8 mouse cellular contexts compared by ENCODE assay signal in the genomic region with DNA sequence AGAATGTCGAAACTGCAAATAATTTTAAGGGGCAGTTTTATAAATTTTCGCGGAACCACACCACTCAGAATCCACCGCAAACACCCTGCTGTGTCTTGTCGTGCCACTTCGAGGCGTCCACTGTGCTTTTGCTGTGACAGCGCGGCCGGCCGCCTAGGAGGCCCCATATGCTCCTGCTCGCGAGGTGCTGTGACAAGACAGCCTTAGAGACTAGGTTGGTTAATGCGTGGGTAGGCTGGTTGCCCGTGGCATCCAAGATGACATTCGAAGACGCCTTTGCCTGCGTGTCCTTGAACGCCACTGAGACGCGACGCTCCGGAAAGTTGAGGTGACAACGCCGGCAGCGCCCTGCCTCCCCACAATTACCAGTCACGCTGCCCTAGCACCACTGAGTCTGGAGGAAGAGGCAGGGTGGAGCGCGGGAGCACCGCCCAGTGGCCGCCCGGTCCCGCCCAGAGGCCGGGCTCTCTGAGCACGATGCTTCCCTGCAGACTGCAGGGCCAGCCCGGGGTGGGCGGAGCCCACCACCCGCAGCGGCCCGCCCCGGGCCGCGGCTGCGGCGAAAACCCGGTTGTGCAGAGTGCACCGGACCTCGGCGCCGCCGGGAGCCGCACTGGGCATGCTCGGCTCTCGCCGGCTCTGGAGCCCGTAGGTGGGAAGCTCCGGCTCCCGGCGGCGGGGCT. TPM values are rescaled to one million over a fixed set of nuclear protein-coding genes. Genes with fewer than 3 reads are reported as not detected.
DNase-seq lines count a peak whose midpoint lies in the region; ATAC-seq and TF ChIP-seq lines count a peak whose summit lies in the region.

Mfap3l (plus strand) TSS at position 578 of the 683 bp plus-strand sequence.

- 0 out of 2 replicates have a peak, but pooled peaks cover 3% of the 10 kb centered on the region for H3K9me3 ChIP-seq in ES-Bruce4 (replicated peaks; ENCODE audit: control insufficient read depth, insufficient read depth, low read length, poor library complexity, severe bottlenecking)
- H3K9me3 ChIP-seq in forebrain, embryonic 13.5 days (replicated peaks): no peaks in the 10 kb centered on the region
- no peaks in the 10 kb centered on the region for H3K9me3 ChIP-seq in heart, postnatal 0 days (replicated peaks; ENCODE audit: control insufficient read depth, low read length)
- H3K9me3 ChIP-seq in liver, embryonic 14.5 days (ENCODE audit: control insufficient read depth, low read length): no peaks in the 10 kb centered on the region
- no peaks in the 10 kb centered on the region for H3K9me3 ChIP-seq in stomach, embryonic 15.5 days

- peak within 1 kb of the TSS; percentile 64 for H3K9ac ChIP-seq in ES-Bruce4 (ENCODE audit: low read depth, poor library complexity, severe bottlenecking)
- peak within 1 kb of the TSS; percentile 82 for H3K9ac ChIP-seq in forebrain, embryonic 13.5 days
- H3K9ac ChIP-seq in heart, postnatal 0 days (replicated peaks; ENCODE audit: low read depth, low read length): peak within 1 kb of the TSS; percentile 54
- H3K9ac ChIP-seq in liver, embryonic 14.5 days (replicated peaks): no peak within 1 kb of the TSS
- peak within 1 kb of the TSS; percentile 11; the same call in 1 of the 2 replicates for H3K9ac ChIP-seq in stomach, embryonic 15.5 days

- TF ChIP-seq CTCF in ES-Bruce4 (IDR thresholded peaks at IDR 0.05; ENCODE audit: low read depth, low read length): no peak
- TF ChIP-seq CTCF in heart, postnatal 0 days (IDR thresholded peaks at IDR 0.05; ENCODE audit: low read depth): 0 out of 2 replicates have a peak, but pooled peaks have one; percentile 16
- no peak for TF ChIP-seq CTCF in liver, embryonic 14.5 days (IDR thresholded peaks at IDR 0.05; ENCODE audit: low read depth)

- H3K27me3 ChIP-seq in ES-Bruce4 (ENCODE audit: control insufficient read depth, insufficient read depth, low read length, poor library complexity, severe bottlenecking): peaks cover 9% of the 10 kb centered on the region
- peaks cover 13% of the 10 kb centered on the region for H3K27me3 ChIP-seq in forebrain, embryonic 13.5 days
- H3K27me3 ChIP-seq in heart, postnatal 0 days (ENCODE audit: control insufficient read depth, insufficient read depth, low read length): peaks cover 16% of the 10 kb centered on the region; the same call in 1 of the 2 replicates
- H3K27me3 ChIP-seq in liver, embryonic 14.5 days (ENCODE audit: control insufficient read depth, insufficient read depth, low read length): peaks cover 15% of the 10 kb centered on the region
- peaks cover 16% of the 10 kb centered on the region for H3K27me3 ChIP-seq in stomach, embryonic 15.5 days (replicated peaks)

- no peaks in the 10 kb centered on the region for H3K36me3 ChIP-seq in ES-Bruce4 (ENCODE audit: control insufficient read depth, insufficient read depth, low read length, poor library complexity, severe bottlenecking)
- no peaks in the 10 kb centered on the region for H3K36me3 ChIP-seq in forebrain, embryonic 13.5 days (ENCODE audit: poor library complexity, severe bottlenecking)
- no peaks in the 10 kb centered on the region for H3K36me3 ChIP-seq in heart, postnatal 0 days (replicated peaks; ENCODE audit: control insufficient read depth, insufficient read depth, low read length)
- no peaks in the 10 kb centered on the region for H3K36me3 ChIP-seq in liver, embryonic 14.5 days (replicated peaks; ENCODE audit: control insufficient read depth, insufficient read depth, low read depth)
- H3K36me3 ChIP-seq in stomach, embryonic 15.5 days: no peaks in the 10 kb centered on the region

- no peak for TF ChIP-seq POLR2A in ES-Bruce4 (IDR thresholded peaks at IDR 0.05; ENCODE audit: insufficient read depth, low read length)

- H3K4me1 ChIP-seq in ES-Bruce4 (ENCODE audit: control insufficient read depth, insufficient read depth, low read length): no peaks in the 10 kb centered on the region
- H3K4me1 ChIP-seq in forebrain, embryonic 13.5 days: peaks cover 19% of the 10 kb centered on the region
- H3K4me1 ChIP-seq in heart, postnatal 0 days (ENCODE audit: control insufficient read depth, insufficient read depth): peaks cover 12% of the 10 kb centered on the region; the same call in 1 of the 2 replicates
- H3K4me1 ChIP-seq in liver, embryonic 14.5 days (replicated peaks; ENCODE audit: control insufficient read depth in 2 of 2, insufficient read depth in 2 of 2, low read length in 1 of 2): peaks cover 0 to 3% of the 10 kb centered on the region in 2 experiments; a peak in 2 of 4 replicates
- peaks cover 8% of the 10 kb centered on the region for H3K4me1 ChIP-seq in stomach, embryonic 15.5 days

- under 1% methylated on average over 60 of the region's 60 CpGs for WGBS in forebrain, embryonic 13.5 days
- WGBS in heart, postnatal 0 days: under 1% methylated on average over 55 of the region's 60 CpGs
- under 1% methylated on average over 55 of the region's 60 CpGs for WGBS in liver, embryonic 14.5 days (ENCODE audit: insufficient replicate concordance)
- under 1% methylated on average over 60 of the region's 60 CpGs for WGBS in stomach, embryonic 15.5 days

- H3K27ac ChIP-seq in ES-Bruce4 (ENCODE audit: insufficient read depth, low read length): no peak within 1 kb of the TSS
- peak within 1 kb of the TSS; percentile 48 for H3K27ac ChIP-seq in forebrain, embryonic 13.5 days
- peak within 1 kb of the TSS; percentile 66 for H3K27ac ChIP-seq in heart, postnatal 0 days (ENCODE audit: low read depth)
- H3K27ac ChIP-seq in liver, embryonic 14.5 days: no peak within 1 kb of the TSS
- no peak within 1 kb of the TSS for H3K27ac ChIP-seq in stomach, embryonic 15.5 days

- DNase-seq in cerebellum, adult 11 months: peak; percentile 92
- DNase-seq in heart, postnatal 0 days (ENCODE audit: low spot score): peak; percentile 89
- DNase-seq in kidney, postnatal 36 days: peak; percentile 94 to 95
- DNase-seq in liver, embryonic 14.5 days (ENCODE audit: low read depth in 3 of 3, low spot score in 3 of 3): peak; percentile 65 to 70 (median 68)
- DNase-seq in neural tube, embryonic 10.5 days (ENCODE audit: extremely low spot score, low spot score): peak; percentile 92

- ATAC-seq in forebrain, embryonic 13.5 days: peak; percentile 97
- ATAC-seq in heart, postnatal 0 days (ENCODE audit: insufficient read depth, low read depth): peak; percentile 98
- ATAC-seq in liver, embryonic 14.5 days (ENCODE audit: insufficient read depth): peak; percentile 97
- ATAC-seq in stomach, embryonic 15.5 days (ENCODE audit: insufficient read depth, low FRiP score, low read depth): peak; percentile 99

- no peak for TF ChIP-seq EP300 in ES-Bruce4 (IDR thresholded peaks at IDR 0.05; ENCODE audit: insufficient read depth, low read depth, low read length)
- no peak for TF ChIP-seq EP300 in heart, postnatal 0 days (IDR thresholded peaks at IDR 0.05; ENCODE audit: low read depth)
- TF ChIP-seq EP300 in liver, embryonic 14.5 days (IDR thresholded peaks at IDR 0.05; ENCODE audit: low read depth): no peak

- peak within 1 kb of the TSS; percentile 100 for H3K4me2 ChIP-seq in forebrain, embryonic 13.5 days
- H3K4me2 ChIP-seq in heart, postnatal 0 days (ENCODE audit: low read depth, low read length): peak within 1 kb of the TSS; percentile 99
- H3K4me2 ChIP-seq in liver, embryonic 14.5 days (ENCODE audit: low read depth): peak within 1 kb of the TSS; percentile 55
- peak within 1 kb of the TSS; percentile 96 for H3K4me2 ChIP-seq in stomach, embryonic 15.5 days

- H3K4me3 ChIP-seq in ES-Bruce4 (ENCODE audit: low read depth, low read length): peak within 1 kb of the TSS; percentile 77
- H3K4me3 ChIP-seq in forebrain, embryonic 13.5 days: peak within 1 kb of the TSS; percentile 66
- H3K4me3 ChIP-seq in heart, postnatal 0 days (ENCODE audit: low read depth, low read length): peak within 1 kb of the TSS; percentile 69
- peak within 1 kb of the TSS; percentile 40 to 51 for H3K4me3 ChIP-seq in liver, embryonic 14.5 days (ENCODE audit: insufficient read depth in 1 of 2, low read depth in 2 of 2, low read length in 2 of 2)
- peak within 1 kb of the TSS; percentile 55 for H3K4me3 ChIP-seq in stomach, embryonic 15.5 days (replicated peaks)

RNA-seq across cellular contexts. Expression of gene Mfap3l, which starts in this region (rescaled TPM):
- 11.5 and 12.6 TPM in 2 replicates for polyA plus RNA-seq in ES-Bruce4 (2011; ENCODE audit: insufficient read depth, insufficient read length, low read depth, missing spikeins)
- 0.67 and 0.98 TPM in 2 replicates for polyA plus RNA-seq in forebrain, embryonic 13.5 days (2015; fragmentation: Nextera tagmentation; extraction: Ambion mirVana)
- 0.69 and 0.89 TPM in 2 replicates for total RNA-seq in heart, postnatal 0 days (2014; rRNA removed; ENCODE audit: low replicate concordance)
- 0.60 and 0.70 TPM in 2 replicates for polyA plus RNA-seq in heart, postnatal 0 days (2015; fragmentation: Nextera tagmentation; extraction: Ambion mirVana)
- 0.24 and 0.30 TPM in 2 replicates for polyA plus RNA-seq in liver, embryonic 14.5 days (2012; rRNA removed)
- 0.24 and 0.43 TPM in 2 replicates for polyA plus RNA-seq in liver, embryonic 14.5 days (2014; fragmentation: Nextera tagmentation; extraction: Ambion mirVana)
- 0.92 and 0.94 TPM in 2 replicates for polyA plus RNA-seq in stomach, embryonic 15.5 days (2015; fragmentation: Nextera tagmentation; extraction: Ambion mirVana)

Comparison
In these comparisons a context has a peak if more than half of its experiments do, and no peak if none do; other contexts are left out.
1. Peak in ATAC-seq, H3K4me3 ChIP-seq, H3K27ac ChIP-seq, H3K9ac ChIP-seq and H3K4me2 ChIP-seq in forebrain, embryonic 13.5 days; RNA of the gene not detected or under 1 TPM.
2. Peak in DNase-seq, ATAC-seq, H3K4me3 ChIP-seq, H3K27ac ChIP-seq, H3K9ac ChIP-seq and H3K4me2 ChIP-seq in heart, postnatal 0 days; RNA of the gene not detected or under 1 TPM.
3. Peak in DNase-seq, ATAC-seq, H3K4me3 ChIP-seq and H3K4me2 ChIP-seq in liver, embryonic 14.5 days; RNA of the gene not detected or under 1 TPM.
4. Peak in ATAC-seq, H3K4me3 ChIP-seq, H3K9ac ChIP-seq and H3K4me2 ChIP-seq in stomach, embryonic 15.5 days; RNA of the gene not detected or under 1 TPM.